Mouse (Mus musculus): ENCODE data around the gene Snip1.

DNA sequence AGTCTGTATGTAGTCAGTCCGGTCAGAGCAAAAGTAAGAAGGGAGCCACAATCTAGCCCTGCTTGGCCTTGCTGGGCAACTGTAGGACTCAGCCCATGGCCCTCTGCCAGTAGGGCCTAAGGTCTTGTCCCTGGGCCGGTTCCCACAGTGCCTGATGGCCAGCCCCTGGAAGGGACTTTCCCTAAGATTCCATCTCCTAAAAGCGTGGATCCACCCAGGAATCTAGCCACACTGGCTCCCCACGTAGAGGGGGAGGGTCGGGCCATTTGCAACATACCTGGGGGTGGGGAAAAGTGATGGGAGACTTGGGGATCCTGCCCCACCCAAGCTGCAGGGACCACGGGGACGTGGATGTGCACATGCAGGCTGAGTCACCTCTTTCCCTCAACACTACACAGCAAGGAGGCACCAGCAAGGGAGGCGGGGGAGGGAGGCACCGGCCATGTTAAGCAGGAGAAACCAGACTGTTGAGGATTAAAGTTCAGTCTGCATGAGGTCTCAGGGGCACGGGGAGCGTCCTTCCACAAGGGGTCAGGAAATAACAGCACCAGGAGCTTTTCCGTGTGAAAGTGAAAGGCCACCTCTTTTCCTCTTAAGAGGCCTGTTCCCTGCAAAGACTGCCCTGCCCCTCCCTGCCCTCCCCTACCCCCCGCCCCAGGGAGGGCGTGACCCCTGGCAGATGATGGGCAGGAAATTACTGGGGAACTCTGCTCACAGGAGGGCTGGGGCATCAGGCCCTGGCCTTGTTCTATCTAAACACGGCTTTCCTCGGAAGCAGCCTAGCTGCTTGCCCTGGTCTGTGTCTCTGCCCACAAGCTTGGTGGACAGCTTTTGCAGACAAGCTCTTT lies 56.2 kb downstream of the Snip1 start:
- TF ChIP-seq CTCF (IDR thresholded peaks at IDR 0.05; ENCODE audit: low read depth, low read length): no peak
- TF ChIP-seq GATA1 (IDR thresholded peaks at IDR 0.05; ENCODE audit: borderline replicate concordance, low read length): no peak

All from G1E (cell line).